Mouse (Mus musculus): ENCODE data around the gene Ppm1e. TPM values are rescaled to one million over a fixed set of nuclear protein-coding genes. Genes with fewer than 3 reads are reported as not detected.

The Ppm1e gene
- total and polyA plus RNA-seq, 2 experiments from 2014 or later: 4.3 to 10.3 TPM

GRCm38 (mm10) chr11:87385676-87386075 is 26.9 kb upstream of the Ppm1e start:
- DNase-seq (ENCODE audit: low spot score): no peak
- WGBS: 89% methylated on average over 1 of the region's 1 CpGs
- Histone ChIP-seq H3K4me1 (ENCODE audit: control insufficient read depth, insufficient read depth) (no peaks in the 10 kb centered on the region), H3K9ac (replicated peaks; ENCODE audit: low read depth, low read length) (no peak overlapping the region), H3K4me3 (ENCODE audit: low read depth, low read length) (no peak overlapping the region), H3K36me3 (replicated peaks; ENCODE audit: control insufficient read depth, insufficient read depth, low read length) (no peaks in the 10 kb centered on the region), H3K27me3 (ENCODE audit: control insufficient read depth, insufficient read depth, low read length) (no peaks in the 10 kb centered on the region), H3K27ac (ENCODE audit: low read depth) (no peak overlapping the region), H3K9me3 (replicated peaks; ENCODE audit: control insufficient read depth, low read length) (no peaks in the 10 kb centered on the region), H3K4me2 (ENCODE audit: low read depth, low read length) (no peak overlapping the region)
- no peak for TF ChIP-seq CTCF (IDR thresholded peaks at IDR 0.05; ENCODE audit: low read depth)
- TF ChIP-seq EP300 (IDR thresholded peaks at IDR 0.05; ENCODE audit: low read depth): no peak
- ATAC-seq (ENCODE audit: insufficient read depth, low read depth): no peak

GRCm38 (mm10) chr11:87384551-87384950 is 25.7 kb upstream of the Ppm1e start:
- Histone ChIP-seq H3K9me3 (replicated peaks; ENCODE audit: control insufficient read depth, low read length) (no peaks in the 10 kb centered on the region), H3K27ac (ENCODE audit: low read depth) (no peak overlapping the region), H3K36me3 (replicated peaks; ENCODE audit: control insufficient read depth, insufficient read depth, low read length) (0 out of 2 replicates have a peak, but pooled peaks cover 6% of the 10 kb centered on the region), H3K27me3 (ENCODE audit: control insufficient read depth, insufficient read depth, low read length) (no peaks in the 10 kb centered on the region), H3K9ac (replicated peaks; ENCODE audit: low read depth, low read length) (no peak overlapping the region), H3K4me3 (ENCODE audit: low read depth, low read length) (no peak overlapping the region), H3K4me2 (ENCODE audit: low read depth, low read length) (no peak overlapping the region), H3K4me1 (ENCODE audit: control insufficient read depth, insufficient read depth) (no peaks in the 10 kb centered on the region)
- WGBS: 97% methylated on average over 4 of the region's 4 CpGs
- ATAC-seq (ENCODE audit: insufficient read depth, low read depth) (no peak), DNase-seq (ENCODE audit: low spot score) (no peak)
- TF ChIP-seq CTCF (IDR thresholded peaks at IDR 0.05; ENCODE audit: low read depth) (no peak), EP300 (IDR thresholded peaks at IDR 0.05; ENCODE audit: low read depth) (no peak)

- Histone ChIP-seq H3K27me3 (ENCODE audit: control insufficient read depth, insufficient read depth, low read length) (no peaks in the 10 kb centered on the region), H3K4me3 (ENCODE audit: low read depth, low read length) (no peak overlapping the region), H3K9me3 (replicated peaks; ENCODE audit: control insufficient read depth, low read length) (no peaks in the 10 kb centered on the region; the same call in 1 of the 2 replicates), H3K4me1 (ENCODE audit: control insufficient read depth, insufficient read depth) (no peaks in the 10 kb centered on the region), H3K36me3 (replicated peaks; ENCODE audit: control insufficient read depth, insufficient read depth, low read length) (no peaks in the 10 kb centered on the region), H3K9ac (replicated peaks; ENCODE audit: low read depth, low read length) (no peak overlapping the region), H3K4me2 (ENCODE audit: low read depth, low read length) (no peak overlapping the region), H3K27ac (ENCODE audit: low read depth) (no peak overlapping the region)
- no peak for TF ChIP-seq EP300 (IDR thresholded peaks at IDR 0.05; ENCODE audit: low read depth)
- no peak for TF ChIP-seq CTCF (IDR thresholded peaks at IDR 0.05; ENCODE audit: low read depth)
- WGBS: 62% methylated on average over 9 of the region's 9 CpGs
- ATAC-seq (ENCODE audit: insufficient read depth, low read depth): no peak
- DNase-seq (ENCODE audit: low spot score): no peak
Measured at GRCm38 (mm10) chr11:87367865-87368580, 9.2 kb upstream of the Ppm1e start.

GRCm38 (mm10) chr11:87367061-87367460 is 8.2 kb upstream of the Ppm1e start:
- WGBS: 86% methylated on average over 7 of the region's 7 CpGs
- Histone ChIP-seq H3K4me1 (ENCODE audit: control insufficient read depth, insufficient read depth) (no peaks in the 10 kb centered on the region), H3K27ac (ENCODE audit: low read depth) (no peak overlapping the region), H3K4me2 (ENCODE audit: low read depth, low read length) (no peak overlapping the region), H3K4me3 (ENCODE audit: low read depth, low read length) (no peak overlapping the region), H3K36me3 (replicated peaks; ENCODE audit: control insufficient read depth, insufficient read depth, low read length) (no peaks in the 10 kb centered on the region), H3K9ac (replicated peaks; ENCODE audit: low read depth, low read length) (no peak overlapping the region), H3K9me3 (replicated peaks; ENCODE audit: control insufficient read depth, low read length) (no peaks in the 10 kb centered on the region; the same call in 1 of the 2 replicates), H3K27me3 (ENCODE audit: control insufficient read depth, insufficient read depth, low read length) (no peaks in the 10 kb centered on the region)
- ATAC-seq (ENCODE audit: insufficient read depth, low read depth) (no peak), DNase-seq (ENCODE audit: low spot score) (no peak)
- TF ChIP-seq CTCF (IDR thresholded peaks at IDR 0.05; ENCODE audit: low read depth): no peak
- no peak for TF ChIP-seq EP300 (IDR thresholded peaks at IDR 0.05; ENCODE audit: low read depth)

GRCm38 (mm10) chr11:87365120-87365519 is 6.3 kb upstream of the Ppm1e start:
- Histone ChIP-seq H3K27ac (ENCODE audit: low read depth) (no peak overlapping the region), H3K4me3 (ENCODE audit: low read depth, low read length) (no peak overlapping the region), H3K4me2 (ENCODE audit: low read depth, low read length) (no peak overlapping the region), H3K9ac (replicated peaks; ENCODE audit: low read depth, low read length) (no peak overlapping the region), H3K36me3 (replicated peaks; ENCODE audit: control insufficient read depth, insufficient read depth, low read length) (no peaks in the 10 kb centered on the region), H3K4me1 (ENCODE audit: control insufficient read depth, insufficient read depth) (no peaks in the 10 kb centered on the region), H3K27me3 (ENCODE audit: control insufficient read depth, insufficient read depth, low read length) (0 out of 2 replicates have a peak, but pooled peaks cover 4% of the 10 kb centered on the region), H3K9me3 (replicated peaks; ENCODE audit: control insufficient read depth, low read length) (no peaks in the 10 kb centered on the region; the same call in 1 of the 2 replicates)
- TF ChIP-seq CTCF (IDR thresholded peaks at IDR 0.05; ENCODE audit: low read depth): no peak
- no peak for TF ChIP-seq EP300 (IDR thresholded peaks at IDR 0.05; ENCODE audit: low read depth)
- 83% methylated on average over 5 of the region's 5 CpGs for WGBS
- DNase-seq (ENCODE audit: low spot score) (no peak), ATAC-seq (ENCODE audit: insufficient read depth, low read depth) (no peak)

All from heart, postnatal 0 days (tissue).